In the genomic region with DNA sequence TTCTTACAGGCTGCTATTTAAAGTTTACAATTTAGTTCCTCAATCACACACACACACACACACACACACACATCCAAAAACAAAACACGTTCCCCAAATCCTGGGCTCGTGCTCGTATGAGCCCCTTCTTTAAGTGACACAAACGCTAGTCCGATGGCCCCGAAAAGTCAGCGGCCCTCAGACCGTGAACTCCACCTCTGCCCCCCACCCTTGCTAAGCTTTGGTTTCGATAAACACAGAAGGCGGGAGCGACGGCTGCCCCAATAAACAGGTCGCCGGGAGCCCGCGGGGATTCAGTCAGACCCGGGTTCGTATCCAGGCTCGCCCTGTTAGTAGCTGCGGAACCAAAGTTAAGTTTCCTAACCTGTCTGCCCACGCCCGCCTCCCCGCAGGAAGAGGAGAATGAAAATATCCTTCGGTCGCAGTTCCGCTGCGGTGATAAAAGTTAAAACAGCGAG, we compare ENCODE assay signal across 8 mouse cellular contexts. TPM values are rescaled to one million over a fixed set of nuclear protein-coding genes. Genes with fewer than 3 reads are reported as not detected.
A peak's percentile ranks its signal among the peaks of the same experiment; 100 is the strongest.
DNase-seq lines count a peak whose midpoint lies in the region; ATAC-seq and TF ChIP-seq lines count a peak whose summit lies in the region.

No protein-coding gene starts in this region.

- H3K27me3 ChIP-seq in E14TG2a.4 (ENCODE audit: insufficient read depth, low read length), result no peaks in the 10 kb centered on the region
- H3K27me3 ChIP-seq in forebrain, embryonic 10.5 days (ENCODE audit: poor library complexity, severe bottlenecking), result no peaks in the 10 kb centered on the region
- H3K27me3 ChIP-seq in lung, embryonic 15.5 days, result no peaks in the 10 kb centered on the region

- H3K4me2 ChIP-seq in lung, embryonic 15.5 days, result peak overlapping the region; percentile 68

- peak overlapping the region; percentile 83 for H3K27ac ChIP-seq in bone marrow macrophage, adult 2 months (ENCODE audit: insufficient read depth, low read depth, low read length)
- H3K27ac ChIP-seq in forebrain, embryonic 10.5 days, result peak overlapping the region; percentile 99
- H3K27ac ChIP-seq in layer of hippocampus, adult 2 months, result peak overlapping the region; percentile 95
- peak overlapping the region; percentile 86 for H3K27ac ChIP-seq in lung, embryonic 15.5 days

- peak; percentile 12; the same call in 1 of the 2 replicates for ATAC-seq in lung, embryonic 15.5 days (ENCODE audit: borderline replicate concordance, extremely low read depth, low FRiP score, low TSS enrichment)
- peak; percentile 16; the same call in 1 of the 2 replicates for ATAC-seq in neutrophil, adult 5-6 weeks (ENCODE audit: extremely low read depth, insufficient number of reproducible peaks, low FRiP score, poor library complexity, severe bottlenecking)

- peak overlapping the region; percentile 82 for H3K9ac ChIP-seq in lung, embryonic 15.5 days

- WGBS in forebrain, embryonic 10.5 days, result under 1% methylated on average over 28 of the region's 28 CpGs
- under 1% methylated on average over 28 of the region's 28 CpGs for WGBS in lung, embryonic 15.5 days

- peaks cover 57% of the 10 kb centered on the region for H3K4me1 ChIP-seq in E14TG2a.4 (replicated peaks; ENCODE audit: low read depth, low read length)
- peaks cover 5% of the 10 kb centered on the region for H3K4me1 ChIP-seq in bone marrow macrophage, adult 2 months (ENCODE audit: control insufficient read depth, insufficient read depth, low read length)
- H3K4me1 ChIP-seq in forebrain, embryonic 10.5 days, result peaks cover 16% of the 10 kb centered on the region
- peaks cover 19% of the 10 kb centered on the region for H3K4me1 ChIP-seq in lung, embryonic 15.5 days

- no peak for TF ChIP-seq POLR2A in bone marrow macrophage, adult 2 months (IDR thresholded peaks at IDR 0.05; ENCODE audit: borderline replicate concordance, low read depth, low read length)

- H3K9me3 ChIP-seq in E14TG2a.4 (ENCODE audit: low read length), result no peaks in the 10 kb centered on the region
- H3K9me3 ChIP-seq in forebrain, embryonic 10.5 days, result no peaks in the 10 kb centered on the region
- no peaks in the 10 kb centered on the region for H3K9me3 ChIP-seq in lung, embryonic 15.5 days

- peak overlapping the region; percentile 95 for H3K4me3 ChIP-seq in E14TG2a.4 (replicated peaks; ENCODE audit: low read length)
- peak overlapping the region; percentile 94 for H3K4me3 ChIP-seq in bone marrow macrophage, adult 2 months (ENCODE audit: insufficient read depth, low read length)
- H3K4me3 ChIP-seq in forebrain, embryonic 10.5 days, result peak overlapping the region; percentile 94
- peak overlapping the region; percentile 100 for H3K4me3 ChIP-seq in layer of hippocampus, adult 2 months
- H3K4me3 ChIP-seq in lung, embryonic 15.5 days, result peak overlapping the region; percentile 72

- TF ChIP-seq CTCF in E14TG2a.4 (conservative IDR thresholded peaks at IDR 0.05; ENCODE audit: low read length), result no peak
- no peak for TF ChIP-seq CTCF in bone marrow macrophage, adult 2 months (IDR thresholded peaks at IDR 0.05; ENCODE audit: low read depth, low read length)
- no peak for TF ChIP-seq CTCF in layer of hippocampus, adult 2 months (conservative IDR thresholded peaks at IDR 0.05)

- peak; percentile 60 for DNase-seq in forebrain, embryonic 10.5 days (ENCODE audit: extremely low spot score, low spot score)
- peak; percentile 53 to 61 for DNase-seq in heart, postnatal 14 days
- DNase-seq in layer of hippocampus, adult 2 months (ENCODE audit: low spot score in 2 of 2), result peak; percentile 6 to 36
- peak; percentile 64 for DNase-seq in thymus, postnatal 0 days (ENCODE audit: low spot score)

- intact Hi-C loops in heart, postnatal 14 days (cut with DNase I), result loop anchor here (5.0 kb wide), 1 partner anchor 37 kb away; no protein-coding TSS in a partner anchor

- H3K36me3 ChIP-seq in E14TG2a.4 (ENCODE audit: insufficient read depth, low read length), result peaks cover 31% of the 10 kb centered on the region
- H3K36me3 ChIP-seq in forebrain, embryonic 10.5 days (replicated peaks), result peaks cover 29% of the 10 kb centered on the region
- peaks cover 22% of the 10 kb centered on the region for H3K36me3 ChIP-seq in lung, embryonic 15.5 days

RNA-seq across cellular contexts. Expression of a gene that starts 0.6 kb away (rescaled TPM):
- polyA plus RNA-seq in bone marrow macrophage, adult 2 months (2012; ENCODE audit: insufficient read depth, insufficient read length, missing spikeins), result 36.8 and 42.0 TPM in 2 replicates
- polyA plus RNA-seq in forebrain, embryonic 10.5 days (2016; fragmentation: Nextera tagmentation; extraction: Ambion mirVana), result 107 and 110 TPM in 2 replicates
- total RNA-seq in heart, postnatal 14 days (2021), result 10 to 100 TPM; 17.9 to 19.8 TPM
- 10 to 100 TPM; 20.3 to 21.5 TPM for total RNA-seq in layer of hippocampus, adult 2 months (2021)
- polyA plus RNA-seq in lung, embryonic 15.5 days (2015; fragmentation: Nextera tagmentation; extraction: Ambion mirVana), result 62.8 and 68.1 TPM in 2 replicates
- total RNA-seq in neutrophil, adult 5-6 weeks (2017), result 24.4 and 29.1 TPM in 2 replicates
- 38.3 and 42.1 TPM in 2 replicates for polyA plus RNA-seq in thymus, postnatal 0 days (2015; fragmentation: Nextera tagmentation; extraction: Ambion mirVana)

RNA-seq across cellular contexts. Expression of a gene that starts 38.6 kb away (rescaled TPM):
- polyA plus RNA-seq in bone marrow macrophage, adult 2 months (2012; ENCODE audit: insufficient read depth, insufficient read length, missing spikeins), result 15.9 and 21.2 TPM in 2 replicates
- 0.26 and 0.42 TPM in 2 replicates for polyA plus RNA-seq in forebrain, embryonic 10.5 days (2016; fragmentation: Nextera tagmentation; extraction: Ambion mirVana)
- total RNA-seq in heart, postnatal 14 days (2021), result 1 to 10 TPM; 3.1 to 3.5 TPM
- total RNA-seq in layer of hippocampus, adult 2 months (2021), result 1 to 10 TPM in 1 of 2 experiments, under 1 TPM in 1; 0.22 to 1.1 TPM
- 4.3 and 5.2 TPM in 2 replicates for polyA plus RNA-seq in lung, embryonic 15.5 days (2015; fragmentation: Nextera tagmentation; extraction: Ambion mirVana)
- total RNA-seq in neutrophil, adult 5-6 weeks (2017), result 2.5 and 2.7 TPM in 2 replicates
- polyA plus RNA-seq in thymus, postnatal 0 days (2015; fragmentation: Nextera tagmentation; extraction: Ambion mirVana), result 5.0 TPM in 2 replicates

RNA-seq across cellular contexts. Expression of a gene that starts 40.4 kb away (rescaled TPM):
- 64.1 and 81.9 TPM in 2 replicates for polyA plus RNA-seq in bone marrow macrophage, adult 2 months (2012; ENCODE audit: insufficient read depth, insufficient read length, missing spikeins)
- polyA plus RNA-seq in forebrain, embryonic 10.5 days (2016; fragmentation: Nextera tagmentation; extraction: Ambion mirVana), result 53.0 and 57.0 TPM in 2 replicates
- total RNA-seq in heart, postnatal 14 days (2021), result 100 to 1,000 TPM; 108 to 109 TPM
- 100 to 1,000 TPM; 141 to 142 TPM for total RNA-seq in layer of hippocampus, adult 2 months (2021)
- 65.1 and 72.5 TPM in 2 replicates for polyA plus RNA-seq in lung, embryonic 15.5 days (2015; fragmentation: Nextera tagmentation; extraction: Ambion mirVana)
- total RNA-seq in neutrophil, adult 5-6 weeks (2017), result 51.2 and 67.6 TPM in 2 replicates
- polyA plus RNA-seq in thymus, postnatal 0 days (2015; fragmentation: Nextera tagmentation; extraction: Ambion mirVana), result 26.2 and 28.6 TPM in 2 replicates

Comparison
In these comparisons a context has a peak if more than half of its experiments do, and no peak if none do; other contexts are left out.
1. Peak in every context shown above with its lines: DNase-seq, ATAC-seq, H3K4me3 ChIP-seq and H3K27ac ChIP-seq.